Mouse (Mus musculus) heart, postnatal 0 days (tissue): ENCODE results near the gene Rbms1.

ENCODE experiments used
- CTCF ChIP-seq: IDR thresholded peaks from 2 replicates; pipeline ENCODE4 v1.5.1; 2016; ENCODE audit warnings: antibody characterized with exemption, control low read depth, low read depth
- EP300 ChIP-seq: IDR thresholded peaks from 2 replicates; pipeline ENCODE4 v1.6.1; 2016; ENCODE audit warnings: antibody characterized with exemption, low read depth

GRCm38 (mm10) chr2:60928948-60929347, 34.0 kb downstream of the Rbms1 start:
- TF ChIP-seq CTCF (no peak), EP300 (no peak)
